In genomic region chr15:74459345-74459975, GRCm38 (mm10) we compare ENCODE assay signal across 21 mouse cellular contexts.
DNase-seq lines count a peak whose midpoint lies in the region; ATAC-seq and TF ChIP-seq lines count a peak whose summit lies in the region.
"Had no signal": no experiment of that assay in that cellular context is flagged by ENCODE, and none has a peak within 500 bp of the region (broad histone marks: within the 10 kb centered on the region; RNA-seq: fewer than 3 reads in every experiment).

No protein-coding gene starts in this region.

- WGBS in forebrain, embryonic 15.5 days, result 64% methylated on average over 12 of the region's 12 CpGs
- 72% methylated on average over 12 of the region's 12 CpGs for WGBS in forebrain, embryonic 13.5 days
- 52% methylated on average over 12 of the region's 12 CpGs for whole genome bisulfite sequencing in midbrain, postnatal 0 days

- H3K9ac ChIP-seq in forebrain, embryonic 15.5 days (replicated peaks), result no peak overlapping the region
- no peak overlapping the region for H3K9ac ChIP-seq in forebrain, embryonic 13.5 days
- H3K9ac ChIP-seq in midbrain, postnatal 0 days (replicated peaks; ENCODE audit: low read length, poor library complexity, severe bottlenecking), result no peak overlapping the region
- H3K9ac ChIP-seq: neural tube, embryonic 13.5 days had no signal

- no peak for ATAC-seq in forebrain, embryonic 15.5 days (replicated peaks)
- no peak for ATAC-seq in forebrain, embryonic 13.5 days
- no peak for ATAC-seq in midbrain, postnatal 0 days (ENCODE audit: low FRiP score)
- ATAC-seq: inflammation-experienced regulatory T-cells, adult 6 months had no signal

- peak; percentile 62 for TF ChIP-seq CTCF in layer of hippocampus, adult 2 months (conservative IDR thresholded peaks at IDR 0.05)
- TF ChIP-seq CTCF in midbrain, postnatal 0 days (IDR thresholded peaks at IDR 0.05), result peak; percentile 41

- H3K36me3 ChIP-seq in forebrain, embryonic 15.5 days, result no peaks in the 10 kb centered on the region
- H3K36me3 ChIP-seq in forebrain, embryonic 13.5 days (ENCODE audit: poor library complexity, severe bottlenecking), result no peaks in the 10 kb centered on the region
- H3K36me3 ChIP-seq in midbrain, postnatal 0 days (ENCODE audit: insufficient read depth, low read length), result no peaks in the 10 kb centered on the region
- H3K36me3 ChIP-seq: neural tube, embryonic 13.5 days had no signal

- H3K27ac ChIP-seq in forebrain, embryonic 15.5 days (replicated peaks), result peak overlapping the region; percentile 46; the same call in 1 of the 2 replicates
- no peak overlapping the region for H3K27ac ChIP-seq in forebrain, embryonic 13.5 days
- peak overlapping the region; percentile 77 for H3K27ac ChIP-seq in layer of hippocampus, adult 2 months
- H3K27ac ChIP-seq in midbrain, postnatal 0 days (ENCODE audit: low read depth, low read length), result 0 out of 2 replicates have a peak overlapping the region, but pooled peaks have one; percentile 32
- H3K27ac ChIP-seq: gastrocnemius, adult 2 months; neural tube, embryonic 13.5 days had no signal

- H3K4me2 ChIP-seq in forebrain, embryonic 15.5 days (replicated peaks), result no peak overlapping the region
- H3K4me2 ChIP-seq in forebrain, embryonic 13.5 days, result no peak overlapping the region
- H3K4me2 ChIP-seq in midbrain, postnatal 0 days (ENCODE audit: low read depth, low read length, poor library complexity, severe bottlenecking), result no peak overlapping the region
- H3K4me2 ChIP-seq: neural tube, embryonic 13.5 days had no signal

- H3K27me3 ChIP-seq in forebrain, embryonic 15.5 days, result no peaks in the 10 kb centered on the region
- H3K27me3 ChIP-seq in forebrain, embryonic 13.5 days, result no peaks in the 10 kb centered on the region
- H3K27me3 ChIP-seq in midbrain, postnatal 0 days (ENCODE audit: insufficient read depth, low read length), result no peaks in the 10 kb centered on the region
- H3K27me3 ChIP-seq: neural tube, embryonic 13.5 days had no signal

- no peaks in the 10 kb centered on the region for H3K9me3 ChIP-seq in forebrain, embryonic 15.5 days
- peaks cover 4% of the 10 kb centered on the region; the same call in 1 of the 2 replicates for H3K9me3 ChIP-seq in forebrain, embryonic 13.5 days (replicated peaks)
- no peaks in the 10 kb centered on the region for H3K9me3 ChIP-seq in midbrain, postnatal 0 days (ENCODE audit: low read length)
- H3K9me3 ChIP-seq: neural tube, embryonic 13.5 days had no signal

- H3K4me1 ChIP-seq in forebrain, embryonic 15.5 days, result peaks cover 5% of the 10 kb centered on the region
- H3K4me1 ChIP-seq in forebrain, embryonic 13.5 days, result peaks cover 18% of the 10 kb centered on the region; the same call in 1 of the 2 replicates
- H3K4me1 ChIP-seq in midbrain, postnatal 0 days (ENCODE audit: insufficient read depth, low read length), result no peaks in the 10 kb centered on the region
- H3K4me1 ChIP-seq: megakaryocyte, embryonic 14.5 days had no signal

- intact Hi-C loops in gastrocnemius, postnatal 14 days (cut with DNase I; ENCODE audit: low total_unique reads), result no loop called here

- H3K4me3 ChIP-seq in forebrain, embryonic 15.5 days, result no peak overlapping the region
- H3K4me3 ChIP-seq in forebrain, embryonic 13.5 days, result no peak overlapping the region
- H3K4me3 ChIP-seq in layer of hippocampus, adult 2 months, result no peak overlapping the region
- H3K4me3 ChIP-seq in midbrain, postnatal 0 days (ENCODE audit: low read depth, low read length), result no peak overlapping the region
- H3K4me3 ChIP-seq: gastrocnemius, adult 2 months; megakaryocyte, embryonic 14.5 days; neural tube, embryonic 13.5 days had no signal

- peak in 1 of 2 experiments; percentile 38 for DNase-seq in layer of hippocampus, adult 2 months (ENCODE audit: low spot score in 2 of 2)
- DNase-seq in layer of hippocampus, postnatal 10 days (ENCODE audit: low spot score in 2 of 2), result no peak
- peak; percentile 34 for DNase-seq in brain, adult 2 months (ENCODE audit: low read depth, low spot score)
- DNase-seq in midbrain, postnatal 0 days (ENCODE audit: low spot score), result no peak
- DNase-seq in frontal cortex, postnatal 36 days (ENCODE audit: low spot score in 2 of 2), result no peak
- DNase-seq in gastrocnemius, postnatal 14 days, result no peak
- DNase-seq: adrenal gland, postnatal 14 days; gastrocnemius, adult 2 months; heart, adult 18-20 months; heart, postnatal 36 days; kidney, adult 2 months; kidney, postnatal 10 days; liver; lung, postnatal 14 days; spleen, adult 18-20 months; thymus, adult 18-20 months had no signal
